Mouse (Mus musculus): ENCODE data around the gene Ryr1. TPM values are rescaled to one million over a fixed set of nuclear protein-coding genes. Genes with fewer than 3 reads are reported as not detected.

Ryr1 gene
- polyA plus RNA-seq, 1 experiment = 9.5 TPM

DNA sequence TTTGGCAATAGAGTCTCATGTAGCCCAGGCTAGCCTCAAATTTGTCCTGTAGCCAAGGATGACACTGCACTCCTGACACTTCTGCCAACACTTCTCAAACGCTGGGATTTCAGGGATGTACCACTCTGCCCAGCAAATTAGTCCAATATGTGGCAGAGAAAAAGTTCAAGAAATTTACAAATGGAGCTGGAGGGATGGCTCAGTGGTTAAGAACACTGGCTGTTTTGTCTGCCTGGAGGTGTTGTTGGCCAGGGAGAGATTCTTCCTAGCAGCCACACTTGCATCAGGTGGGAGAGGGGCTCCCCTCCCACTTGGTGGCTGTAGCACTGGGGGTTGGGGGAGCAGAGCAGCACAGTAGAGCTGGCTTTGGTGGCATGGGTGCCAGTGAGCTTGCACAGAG, 5.5 kb downstream of the Ryr1 start:
- no peak for DNase-seq

DNA sequence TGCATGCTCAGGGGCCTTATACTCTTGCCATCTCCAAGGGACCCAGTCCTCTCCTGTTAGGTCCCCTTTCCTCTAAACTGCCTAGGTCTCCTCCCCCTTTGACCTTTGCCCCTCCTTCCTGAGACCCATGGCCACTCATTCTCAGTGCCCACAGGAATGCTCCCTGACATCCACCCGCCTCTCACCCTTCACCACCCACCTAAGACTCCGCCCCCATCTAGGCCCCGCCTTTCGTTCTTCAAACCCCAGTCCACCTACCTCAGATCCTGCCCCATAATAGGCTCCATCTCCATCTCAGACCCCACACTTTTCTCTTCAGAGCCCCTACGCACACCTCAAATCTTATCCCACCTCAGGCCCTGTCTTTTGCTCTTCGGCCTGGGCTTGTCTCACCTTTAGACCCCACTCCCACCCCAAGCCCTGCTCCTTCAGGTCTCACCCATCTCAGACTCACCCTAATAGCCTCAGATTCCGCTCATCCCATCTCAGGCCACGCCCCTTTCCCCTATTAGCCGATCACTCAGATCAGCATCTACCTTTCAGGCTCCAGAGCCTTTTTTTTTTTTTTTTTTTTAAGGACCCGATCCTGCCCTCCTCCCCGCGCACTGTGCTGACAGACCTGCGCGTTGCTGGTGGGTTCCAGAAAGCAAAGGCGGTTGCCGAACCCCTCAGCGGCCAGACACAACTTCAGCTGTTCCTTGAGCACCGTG, 6.7 kb downstream of the Ryr1 start:
- no peak overlapping the region for H3K27ac ChIP-seq (ENCODE audit: insufficient read depth, low read length)
- 13% methylated on average over 18 of the region's 18 CpGs for WGBS
- H3K4me3 ChIP-seq (replicated peaks; ENCODE audit: insufficient read depth, low read depth, low read length) = no peak overlapping the region
- H3K4me1 ChIP-seq (ENCODE audit: control insufficient read depth, insufficient read depth, low read length) = no peaks in the 10 kb centered on the region
- no peaks in the 10 kb centered on the region for H3K27me3 ChIP-seq (ENCODE audit: control insufficient read depth, insufficient read depth, low read length)
- no peak for DNase-seq
- TF ChIP-seq POLR2A (IDR thresholded peaks at IDR 0.05; ENCODE audit: borderline replicate concordance, insufficient read depth, low read length) (no peak), CTCF (IDR thresholded peaks at IDR 0.05; ENCODE audit: borderline replicate concordance, insufficient read depth, low read depth, low read length) (no peak)

More for the DNA sequence above, 5.5 kb downstream of the Ryr1 start:
- H3K4me3 ChIP-seq (replicated peaks; ENCODE audit: insufficient read depth, low read depth, low read length) = no peak overlapping the region
- no peaks in the 10 kb centered on the region for H3K4me1 ChIP-seq (ENCODE audit: control insufficient read depth, insufficient read depth, low read length)
- TF ChIP-seq POLR2A (IDR thresholded peaks at IDR 0.05; ENCODE audit: borderline replicate concordance, insufficient read depth, low read length) (no peak), CTCF (IDR thresholded peaks at IDR 0.05; ENCODE audit: borderline replicate concordance, insufficient read depth, low read depth, low read length) (no peak)
- H3K27me3 ChIP-seq (ENCODE audit: control insufficient read depth, insufficient read depth, low read length) = no peaks in the 10 kb centered on the region; the same call in 1 of the 2 replicates
- 36% methylated on average over 1 of the region's 1 CpGs for WGBS
- no peak overlapping the region for H3K27ac ChIP-seq (ENCODE audit: insufficient read depth, low read length)

DNA sequence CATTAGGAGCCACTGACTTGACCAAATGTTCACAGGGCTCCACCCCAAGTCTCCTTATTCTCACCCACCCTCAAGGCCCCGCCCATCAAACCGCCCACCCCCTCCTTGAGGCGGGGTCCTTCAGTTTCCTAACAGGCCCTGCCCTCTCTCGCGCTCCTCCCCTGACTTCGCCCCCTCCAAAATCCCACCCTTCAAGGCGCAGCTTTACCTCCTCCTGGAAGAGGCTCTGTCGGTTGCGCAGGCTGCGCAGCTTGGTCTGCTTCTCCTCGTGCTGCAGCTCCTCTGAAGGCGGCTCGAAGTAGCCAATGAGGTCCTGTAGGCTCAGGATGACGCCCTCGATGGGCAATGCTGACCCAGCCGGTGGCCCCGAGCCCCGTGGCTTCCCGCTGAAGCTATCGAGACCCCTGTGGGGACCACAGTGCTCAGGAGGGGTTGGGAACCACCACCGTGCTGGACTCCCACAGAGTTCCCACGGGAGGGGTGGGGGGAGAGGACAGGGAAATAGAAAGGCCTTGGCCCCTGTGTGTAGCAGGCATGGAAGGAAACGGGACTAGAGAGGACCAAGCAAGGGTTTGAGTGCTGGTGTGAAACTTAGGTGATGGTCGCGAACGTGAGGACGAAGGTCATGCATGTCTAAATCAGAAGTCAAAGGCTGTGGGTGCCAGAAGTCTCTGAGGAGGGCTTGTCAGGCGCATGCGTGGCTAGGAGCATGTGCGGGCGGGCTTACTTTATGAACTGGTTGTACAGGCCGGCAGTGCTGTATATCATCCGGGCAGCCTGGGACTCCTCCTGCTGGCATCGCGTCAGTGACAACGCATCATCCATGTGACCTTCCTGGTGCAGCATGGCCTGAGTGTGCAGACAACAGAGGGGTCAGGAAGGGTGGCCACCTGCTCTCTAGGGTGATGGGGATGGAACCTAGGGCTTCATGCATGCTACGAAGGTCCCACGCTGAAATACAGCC, 15.7 kb downstream of the Ryr1 start:
- TF ChIP-seq POLR2A (IDR thresholded peaks at IDR 0.05; ENCODE audit: borderline replicate concordance, insufficient read depth, low read length) (no peak), CTCF (IDR thresholded peaks at IDR 0.05; ENCODE audit: borderline replicate concordance, insufficient read depth, low read depth, low read length) (no peak)
- peak; percentile 14 to 20 for DNase-seq
- 28% methylated on average over 38 of the region's 38 CpGs for WGBS
- Histone ChIP-seq H3K27me3 (ENCODE audit: control insufficient read depth, insufficient read depth, low read length) (no peaks in the 10 kb centered on the region), H3K4me3 (replicated peaks; ENCODE audit: insufficient read depth, low read depth, low read length) (no peak overlapping the region), H3K27ac (ENCODE audit: insufficient read depth, low read length) (no peak overlapping the region), H3K4me1 (ENCODE audit: control insufficient read depth, insufficient read depth, low read length) (no peaks in the 10 kb centered on the region)

- Histone ChIP-seq H3K4me3 (replicated peaks; ENCODE audit: insufficient read depth, low read depth, low read length) (no peak overlapping the region), H3K4me1 (ENCODE audit: control insufficient read depth, insufficient read depth, low read length) (no peaks in the 10 kb centered on the region), H3K27me3 (ENCODE audit: control insufficient read depth, insufficient read depth, low read length) (no peaks in the 10 kb centered on the region), H3K27ac (ENCODE audit: insufficient read depth, low read length) (no peak overlapping the region)
- WGBS = 88% methylated on average over 12 of the region's 12 CpGs
- no peak for DNase-seq
- no peak for TF ChIP-seq CTCF (IDR thresholded peaks at IDR 0.05; ENCODE audit: borderline replicate concordance, insufficient read depth, low read depth, low read length)
- TF ChIP-seq POLR2A (IDR thresholded peaks at IDR 0.05; ENCODE audit: borderline replicate concordance, insufficient read depth, low read length) = no peak
Measured at GRCm38 (mm10) chr7:29101286-29102017, 23.5 kb downstream of the Ryr1 start.

DNA sequence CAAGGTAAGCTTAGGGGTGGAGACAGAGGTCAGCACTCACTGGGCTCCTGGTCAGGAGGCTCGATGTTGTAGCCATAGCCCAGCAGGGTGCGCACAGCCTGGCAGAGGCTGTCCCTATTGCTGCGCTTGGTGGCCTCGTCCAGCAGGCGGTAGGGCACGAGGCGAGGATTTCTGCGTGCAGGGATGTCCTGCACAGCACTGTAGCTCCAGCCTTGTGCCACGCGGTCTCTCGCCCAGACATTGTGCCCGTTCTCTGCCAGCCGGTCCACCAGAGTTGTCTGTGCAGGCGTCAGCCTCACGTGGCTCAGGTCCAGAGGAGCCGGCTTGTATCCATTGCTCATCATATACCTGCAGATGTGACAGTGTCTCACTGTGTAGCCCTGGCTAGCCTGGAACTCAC, 27.8 kb downstream of the Ryr1 start:
- H3K27ac ChIP-seq (ENCODE audit: insufficient read depth, low read length) = no peak overlapping the region
- 49% methylated on average over 16 of the region's 16 CpGs for WGBS
- H3K4me1 ChIP-seq (ENCODE audit: control insufficient read depth, insufficient read depth, low read length) = no peaks in the 10 kb centered on the region; the same call in 1 of the 2 replicates
- H3K4me3 ChIP-seq (replicated peaks; ENCODE audit: insufficient read depth, low read depth, low read length) = no peak overlapping the region
- no peak for TF ChIP-seq POLR2A (IDR thresholded peaks at IDR 0.05; ENCODE audit: borderline replicate concordance, insufficient read depth, low read length)
- TF ChIP-seq CTCF (IDR thresholded peaks at IDR 0.05; ENCODE audit: borderline replicate concordance, insufficient read depth, low read depth, low read length) = no peak
- DNase-seq = no peak
- no peaks in the 10 kb centered on the region for H3K27me3 ChIP-seq (ENCODE audit: control insufficient read depth, insufficient read depth, low read length)

DNA sequence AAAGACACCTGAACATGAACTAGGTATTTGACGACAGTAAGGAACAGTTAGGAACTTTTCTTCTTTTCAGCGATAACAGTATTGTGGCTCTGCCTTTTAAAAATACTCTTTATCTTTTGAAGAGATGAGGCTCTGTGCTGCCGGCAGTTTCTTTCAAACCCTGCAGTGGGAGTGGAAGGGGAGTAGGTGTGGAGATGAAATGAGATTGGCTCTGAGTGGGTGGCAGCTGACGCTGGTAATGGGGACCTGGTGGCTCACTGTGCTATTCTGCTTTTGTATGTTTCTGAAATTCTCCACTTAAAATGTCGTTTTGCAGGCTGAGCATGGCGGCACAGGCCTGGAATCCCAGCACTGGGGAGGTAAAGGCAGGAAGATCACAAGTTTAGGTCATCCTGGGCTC, 36.2 kb downstream of the Ryr1 start:
- DNase-seq = no peak
- Histone ChIP-seq H3K27ac (ENCODE audit: insufficient read depth, low read length) (no peak overlapping the region), H3K4me3 (replicated peaks; ENCODE audit: insufficient read depth, low read depth, low read length) (no peak overlapping the region), H3K4me1 (ENCODE audit: control insufficient read depth, insufficient read depth, low read length) (no peaks in the 10 kb centered on the region), H3K27me3 (ENCODE audit: control insufficient read depth, insufficient read depth, low read length) (no peaks in the 10 kb centered on the region)
- no peak for TF ChIP-seq POLR2A (IDR thresholded peaks at IDR 0.05; ENCODE audit: borderline replicate concordance, insufficient read depth, low read length)
- TF ChIP-seq CTCF (IDR thresholded peaks at IDR 0.05; ENCODE audit: borderline replicate concordance, insufficient read depth, low read depth, low read length) = no peak
- WGBS = 72% methylated on average over 6 of the region's 6 CpGs

DNA sequence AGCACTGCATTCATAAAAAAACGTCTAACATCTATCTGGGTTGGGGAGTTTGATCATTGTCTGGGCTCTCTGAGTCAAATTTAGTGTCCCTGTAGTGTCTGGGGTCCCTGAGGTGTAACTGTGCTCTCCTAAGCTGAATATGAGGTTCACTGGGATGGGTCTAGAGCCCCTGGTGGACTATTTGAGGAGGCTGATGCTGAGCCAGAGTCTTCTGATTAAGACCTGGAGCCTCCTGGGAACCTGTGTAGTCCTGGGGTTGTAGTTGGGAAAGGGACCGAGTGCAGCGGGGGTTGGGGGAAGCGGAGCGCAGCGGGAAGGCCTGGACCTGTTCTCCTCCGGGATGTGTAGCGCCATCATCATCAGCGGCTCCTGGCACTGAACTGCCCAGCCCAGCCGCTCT, 38.1 kb downstream of the Ryr1 start:
- H3K4me1 ChIP-seq (ENCODE audit: control insufficient read depth, insufficient read depth, low read length) = no peaks in the 10 kb centered on the region
- no peak overlapping the region for H3K27ac ChIP-seq (ENCODE audit: insufficient read depth, low read length)
- no peak for TF ChIP-seq POLR2A (IDR thresholded peaks at IDR 0.05; ENCODE audit: borderline replicate concordance, insufficient read depth, low read length)
- TF ChIP-seq CTCF (IDR thresholded peaks at IDR 0.05; ENCODE audit: borderline replicate concordance, insufficient read depth, low read depth, low read length) = no peak
- H3K27me3 ChIP-seq (ENCODE audit: control insufficient read depth, insufficient read depth, low read length) = no peaks in the 10 kb centered on the region
- no peak overlapping the region for H3K4me3 ChIP-seq (replicated peaks; ENCODE audit: insufficient read depth, low read depth, low read length)
- 93% methylated on average over 10 of the region's 10 CpGs for WGBS
- no peak for DNase-seq
